Comparison of ENCODE assay signal across 8 mouse cellular contexts in genomic region chr8:123361082-123361739, GRCm38 (mm10). TPM values are rescaled to one million over a fixed set of nuclear protein-coding genes. Genes with fewer than 3 reads are reported as not detected.
DNase-seq lines count a peak whose midpoint lies in the region; ATAC-seq lines count a peak whose summit lies in the region.

No protein-coding gene starts in this region.

- no peaks in the 10 kb centered on the region for H3K9me3 ChIP-seq in intestine, embryonic 14.5 days (ENCODE audit: control insufficient read depth, low read length)
- H3K9me3 ChIP-seq in midbrain, embryonic 10.5 days (replicated peaks), result no peaks in the 10 kb centered on the region

- peak; percentile 40; the same call in 1 of the 2 replicates for ATAC-seq in intestine, embryonic 14.5 days (replicated peaks; ENCODE audit: low FRiP score, low TSS enrichment, low read depth)
- ATAC-seq in inflammation-experienced regulatory T-cells, adult 6 months, result no peak

- no peaks in the 10 kb centered on the region for H3K36me3 ChIP-seq in intestine, embryonic 14.5 days (ENCODE audit: control insufficient read depth, insufficient read depth, low read length)
- peaks cover 55% of the 10 kb centered on the region for H3K36me3 ChIP-seq in midbrain, embryonic 10.5 days

- no peak overlapping the region for H3K9ac ChIP-seq in intestine, embryonic 14.5 days (ENCODE audit: low read length)

- no peaks in the 10 kb centered on the region for H3K4me1 ChIP-seq in intestine, embryonic 14.5 days (replicated peaks; ENCODE audit: control insufficient read depth, insufficient read depth, low read length)
- peaks cover 3% of the 10 kb centered on the region for H3K4me1 ChIP-seq in midbrain, embryonic 10.5 days

- 47% methylated on average over 12 of the region's 12 CpGs for WGBS in intestine, embryonic 14.5 days
- WGBS in midbrain, embryonic 10.5 days, result 40% methylated on average over 12 of the region's 12 CpGs

- no peak overlapping the region for H3K4me3 ChIP-seq in intestine, embryonic 14.5 days (ENCODE audit: low read depth, low read length)
- H3K4me3 ChIP-seq in midbrain, embryonic 10.5 days, result no peak overlapping the region

- H3K27me3 ChIP-seq in intestine, embryonic 14.5 days (replicated peaks; ENCODE audit: control insufficient read depth, insufficient read depth, low read length), result no peaks in the 10 kb centered on the region
- H3K27me3 ChIP-seq in midbrain, embryonic 10.5 days (ENCODE audit: low read depth, poor library complexity, severe bottlenecking), result 0 out of 2 replicates have a peak, but pooled peaks cover 4% of the 10 kb centered on the region

- DNase-seq in WW6 (ENCODE audit: low read depth, low spot score), result peak; percentile 70
- peak; percentile 69 for DNase-seq in cerebellum, adult 9-11 months
- DNase-seq in frontal cortex, adult 2 months (ENCODE audit: extremely low spot score in 1 of 2, low spot score in 1 of 2), result peak; percentile 68 to 93
- peak; percentile 97 for DNase-seq in intestine, embryonic 14.5 days (ENCODE audit: low spot score)
- peak; percentile 34 to 88 for DNase-seq in left cerebral cortex, adult 8-10 months (ENCODE audit: low spot score in 2 of 2)
- peak; percentile 85 for DNase-seq in midbrain, embryonic 10.5 days (ENCODE audit: low spot score)
- DNase-seq in right cerebral cortex, postnatal 4 days, result peak; percentile 87

- H3K4me2 ChIP-seq in intestine, embryonic 14.5 days (ENCODE audit: low read length), result no peak overlapping the region

- H3K27ac ChIP-seq in intestine, embryonic 14.5 days (ENCODE audit: low read depth), result no peak overlapping the region
- H3K27ac ChIP-seq in midbrain, embryonic 10.5 days (replicated peaks), result peak overlapping the region; percentile 67

RNA-seq across cellular contexts. Expression of gene Tcf25, which starts 12.3 kb away (rescaled TPM):
- 583 and 605 TPM in 2 replicates for polyA plus RNA-seq in frontal cortex, adult 2 months (2012; rRNA removed)
- 164 and 170 TPM in 2 replicates for polyA plus RNA-seq in intestine, embryonic 14.5 days (2014; fragmentation: Nextera tagmentation; extraction: Ambion mirVana)
- total RNA-seq in left cerebral cortex, adult 8-10 months (2022), result 100 to 1,000 TPM; 555 to 559 (median 558) TPM
- polyA plus RNA-seq in midbrain, embryonic 10.5 days (2016; fragmentation: Nextera tagmentation; extraction: Ambion mirVana), result 150 and 167 TPM in 2 replicates
- 100 to 1,000 TPM in 1 of 3 experiments, 10 to 100 TPM in 2; 74.2 to 106 (median 94.3) TPM for polyA plus RNA-seq in inflammation-experienced regulatory T-cells, adult 6 months (2017; shearing (Covaris generic))

RNA-seq across cellular contexts. Expression of gene Spire2, which starts 28.7 kb away (rescaled TPM):
- 17.4 and 20.8 TPM in 2 replicates for polyA plus RNA-seq in frontal cortex, adult 2 months (2012; rRNA removed)
- 1.8 and 2.9 TPM in 2 replicates for polyA plus RNA-seq in intestine, embryonic 14.5 days (2014; fragmentation: Nextera tagmentation; extraction: Ambion mirVana)
- 10 to 100 TPM; 17.3 to 19.0 (median 18.1) TPM for total RNA-seq in left cerebral cortex, adult 8-10 months (2022)
- 9.7 and 12.3 TPM in 2 replicates for polyA plus RNA-seq in midbrain, embryonic 10.5 days (2016; fragmentation: Nextera tagmentation; extraction: Ambion mirVana)
- not detected for polyA plus RNA-seq in inflammation-experienced regulatory T-cells, adult 6 months (2017; shearing (Covaris generic))

RNA-seq across cellular contexts. Expression of gene Fanca, which starts 42.8 kb away (rescaled TPM):
- polyA plus RNA-seq in frontal cortex, adult 2 months (2012; rRNA removed), result 3.1 and 4.1 TPM in 2 replicates
- 29.8 and 32.0 TPM in 2 replicates for polyA plus RNA-seq in intestine, embryonic 14.5 days (2014; fragmentation: Nextera tagmentation; extraction: Ambion mirVana)
- 1 to 10 TPM; 1.3 to 2.8 (median 2.2) TPM for total RNA-seq in left cerebral cortex, adult 8-10 months (2022)
- 40.4 and 45.3 TPM in 2 replicates for polyA plus RNA-seq in midbrain, embryonic 10.5 days (2016; fragmentation: Nextera tagmentation; extraction: Ambion mirVana)
- 1 to 10 TPM; 5.1 to 9.2 (median 5.2) TPM for polyA plus RNA-seq in inflammation-experienced regulatory T-cells, adult 6 months (2017; shearing (Covaris generic))

RNA-seq across cellular contexts. Expression of gene Mc1r, which starts 45.7 kb away (rescaled TPM):
- polyA plus RNA-seq in frontal cortex, adult 2 months (2012; rRNA removed), result 0.04 and 0.06 TPM in 2 replicates
- not detected in 2 replicates for polyA plus RNA-seq in intestine, embryonic 14.5 days (2014; fragmentation: Nextera tagmentation; extraction: Ambion mirVana)
- not detected for total RNA-seq in left cerebral cortex, adult 8-10 months (2022)
- polyA plus RNA-seq in midbrain, embryonic 10.5 days (2016; fragmentation: Nextera tagmentation; extraction: Ambion mirVana), result 0.06 and 0.10 TPM in 2 replicates
- polyA plus RNA-seq in inflammation-experienced regulatory T-cells, adult 6 months (2017; shearing (Covaris generic)), result not detected

RNA-seq across cellular contexts. Expression of gene Tubb3, which starts 50.0 kb away (rescaled TPM):
- 668 and 684 TPM in 2 replicates for polyA plus RNA-seq in frontal cortex, adult 2 months (2012; rRNA removed)
- 98.5 and 103 TPM in 2 replicates for polyA plus RNA-seq in intestine, embryonic 14.5 days (2014; fragmentation: Nextera tagmentation; extraction: Ambion mirVana)
- total RNA-seq in left cerebral cortex, adult 8-10 months (2022), result 100 to 1,000 TPM; 381 to 406 (median 387) TPM
- 428 and 665 TPM in 2 replicates for polyA plus RNA-seq in midbrain, embryonic 10.5 days (2016; fragmentation: Nextera tagmentation; extraction: Ambion mirVana)
- 1 to 10 TPM in 1 of 3 experiments, under 1 TPM in 1, not detected in 1; 0.30 to 2.0 TPM for polyA plus RNA-seq in inflammation-experienced regulatory T-cells, adult 6 months (2017; shearing (Covaris generic))
